Mouse (Mus musculus) G1E (cell line): ENCODE measurements around the gene Cnih2.

Experiments
- CTCF ChIP-seq: IDR thresholded peaks from 2 replicates; pipeline ENCODE4 v1.5.1; 2012; ENCODE audit warnings: low read depth, low read length, inconsistent platforms, mixed read lengths
- GATA1 ChIP-seq: IDR thresholded peaks from 2 replicates; pipeline ENCODE4 v1.6.1; 2012; ENCODE audit warnings: borderline replicate concordance, low read length, inconsistent platforms, mixed read lengths
- GATA2 ChIP-seq: IDR thresholded peaks from 2 replicates; pipeline ENCODE4 v1.6.1; 2012; ENCODE audit warnings: low read depth, low read length, inconsistent platforms, borderline replicate concordance
- POLR2AphosphoS5 ChIP-seq: IDR thresholded peaks from 2 replicates; pipeline ENCODE4 v1.6.1; 2012; ENCODE audit warnings: low read depth, low read length, inconsistent platforms; ENCODE audit not compliant: insufficient replicate concordance
- TAL1 ChIP-seq: conservative IDR thresholded peaks from 2 replicates; pipeline ENCODE4 v1.6.1; 2012; ENCODE audit warnings: low read depth, low read length, inconsistent platforms, mixed read lengths

DNA sequence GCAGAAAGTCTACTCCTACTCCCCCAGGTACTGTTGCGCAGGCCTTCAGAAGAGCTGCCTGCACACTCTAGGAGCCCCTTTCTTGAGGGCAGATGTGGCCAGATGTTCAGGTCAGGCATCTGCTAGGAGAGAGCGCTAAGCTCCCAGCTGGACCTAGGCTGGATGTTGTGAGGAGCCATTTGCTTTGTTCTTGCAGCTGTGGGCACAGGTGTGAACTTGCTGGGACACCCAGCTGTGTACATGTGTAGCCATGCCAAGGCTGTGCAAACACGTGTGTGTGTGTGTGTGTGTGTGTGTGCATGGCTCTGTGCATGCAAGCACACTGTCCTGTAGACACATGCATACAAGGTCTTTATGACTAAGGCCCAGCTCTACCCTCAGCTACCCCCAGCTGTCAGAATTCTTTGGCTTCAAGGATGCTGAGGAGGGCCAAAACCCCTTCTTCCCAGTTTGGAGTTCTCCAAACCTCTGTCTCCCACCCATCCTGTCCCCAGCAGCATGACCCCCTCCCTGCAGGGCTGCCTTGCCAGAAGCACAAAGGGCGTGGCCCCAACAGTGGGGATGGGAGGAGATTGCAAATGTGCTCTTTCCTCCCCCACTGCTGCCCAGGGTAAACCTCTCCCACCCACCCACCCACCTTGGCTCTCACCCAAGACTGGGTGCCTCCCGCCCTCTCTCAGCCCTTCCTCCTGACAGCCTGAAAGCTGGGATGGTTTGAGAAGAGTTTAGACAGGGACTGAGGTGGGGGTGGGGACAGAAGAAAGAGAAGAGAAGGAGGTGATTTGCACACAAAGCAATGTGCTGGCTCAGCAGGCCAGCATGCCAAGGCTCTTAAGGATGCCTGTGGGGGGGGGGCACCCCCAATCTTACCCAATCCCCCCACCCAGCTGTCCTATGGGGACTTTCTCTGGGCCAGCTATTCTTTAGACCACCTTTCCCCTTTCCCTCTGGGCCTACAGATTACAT, 37.7 kb downstream of the Cnih2 start:
- TF ChIP-seq CTCF, result no peak
- TF ChIP-seq GATA1, result no peak
- TF ChIP-seq GATA2, result no peak
- TF ChIP-seq POLR2AphosphoS5, result no peak
- TF ChIP-seq TAL1, result no peak
